29 mouse cellular contexts compared by ENCODE assay signal in the genomic region with DNA sequence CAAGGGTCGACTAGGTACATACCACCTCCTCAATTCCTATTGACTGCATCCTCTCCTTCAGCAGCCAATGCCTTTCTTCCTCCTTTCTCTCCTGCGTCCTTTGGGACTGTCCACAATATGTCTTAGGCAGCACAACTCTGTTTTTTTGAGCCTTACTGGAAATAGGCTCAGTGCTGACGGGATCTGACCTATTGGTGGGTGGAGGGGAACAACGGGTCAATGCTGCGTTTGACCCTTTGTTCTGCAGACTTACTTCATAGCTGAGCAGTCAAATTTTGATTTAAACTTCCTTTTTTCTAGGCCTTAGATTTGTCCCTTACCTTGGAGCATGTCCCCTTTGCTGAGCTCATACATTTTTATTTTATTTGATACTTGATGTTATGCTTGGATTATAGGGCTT.
DNase-seq lines count a peak whose midpoint lies in the region; ATAC-seq lines count a peak whose summit lies in the region.
"Had no signal": no experiment of that assay in that cellular context is flagged by ENCODE, and none has a peak within 500 bp of the region (broad histone marks: within the 10 kb centered on the region; RNA-seq: fewer than 3 reads in every experiment).

No protein-coding gene starts in this region.

- no peak overlapping the region for H3K9ac ChIP-seq in kidney, embryonic 16.5 days (replicated peaks; ENCODE audit: low read length)
- H3K9ac ChIP-seq: embryonic facial prominence, embryonic 13.5 days; forebrain, embryonic 15.5 days; heart, embryonic 12.5 days; hindbrain, embryonic 15.5 days; limb, embryonic 13.5 days; stomach, embryonic 15.5 days had no signal

- H3K4me1 ChIP-seq in kidney, embryonic 16.5 days (ENCODE audit: insufficient read depth, low read length), result no peaks in the 10 kb centered on the region
- H3K4me1 ChIP-seq: embryonic facial prominence, embryonic 13.5 days; forebrain, embryonic 10.5 days; forebrain, embryonic 15.5 days; heart, embryonic 12.5 days; hindbrain, embryonic 10.5 days; hindbrain, embryonic 15.5 days; limb, embryonic 13.5 days; stomach, embryonic 15.5 days had no signal

- intact Hi-C loops in heart, postnatal 36 days (cut with DNase I), result no loop called here

- 68% methylated on average over 5 of the region's 5 CpGs for WGBS in kidney, embryonic 16.5 days

- H3K27me3 ChIP-seq in kidney, embryonic 16.5 days (ENCODE audit: insufficient read depth, low read length), result no peaks in the 10 kb centered on the region
- H3K27me3 ChIP-seq: embryonic facial prominence, embryonic 13.5 days; forebrain, embryonic 15.5 days; hindbrain, embryonic 15.5 days; limb, embryonic 13.5 days; stomach, embryonic 15.5 days had no signal

- H3K4me3 ChIP-seq in kidney, embryonic 16.5 days (ENCODE audit: low read length), result no peak overlapping the region
- H3K4me3 ChIP-seq: embryonic facial prominence, embryonic 13.5 days; forebrain, embryonic 10.5 days; forebrain, embryonic 15.5 days; heart, embryonic 12.5 days; hindbrain, embryonic 10.5 days; hindbrain, embryonic 15.5 days; limb, embryonic 13.5 days; stomach, embryonic 15.5 days had no signal

- ATAC-seq in kidney, embryonic 16.5 days (ENCODE audit: low FRiP score, low TSS enrichment), result no peak
- ATAC-seq: forebrain, embryonic 15.5 days; inflammation-experienced regulatory T-cells, adult 6 months; midbrain, embryonic 16.5 days; Patski had no signal

- no peaks in the 10 kb centered on the region for H3K9me3 ChIP-seq in kidney, embryonic 16.5 days (ENCODE audit: low read length)
- H3K9me3 ChIP-seq: embryonic facial prominence, embryonic 13.5 days; forebrain, embryonic 10.5 days; forebrain, embryonic 15.5 days; heart, embryonic 12.5 days; hindbrain, embryonic 10.5 days; hindbrain, embryonic 15.5 days; limb, embryonic 13.5 days; stomach, embryonic 15.5 days had no signal

- H3K27ac ChIP-seq in kidney, embryonic 16.5 days (ENCODE audit: low read length), result peak overlapping the region; percentile 2; the same call in 1 of the 2 replicates
- H3K27ac ChIP-seq: embryonic facial prominence, embryonic 13.5 days; forebrain, embryonic 10.5 days; forebrain, embryonic 15.5 days; hindbrain, embryonic 10.5 days; hindbrain, embryonic 15.5 days; limb, embryonic 13.5 days; stomach, embryonic 15.5 days had no signal

- no peak overlapping the region for H3K4me2 ChIP-seq in kidney, embryonic 16.5 days (replicated peaks; ENCODE audit: low read depth, low read length)
- H3K4me2 ChIP-seq: embryonic facial prominence, embryonic 13.5 days; forebrain, embryonic 15.5 days; heart, embryonic 12.5 days; hindbrain, embryonic 15.5 days; limb, embryonic 13.5 days; liver, embryonic 11.5 days; midbrain, embryonic 11.5 days; stomach, embryonic 15.5 days had no signal

- no peaks in the 10 kb centered on the region for H3K36me3 ChIP-seq in kidney, embryonic 16.5 days (ENCODE audit: insufficient read depth, low read length)
- H3K36me3 ChIP-seq: embryonic facial prominence, embryonic 13.5 days; forebrain, embryonic 10.5 days; forebrain, embryonic 15.5 days; heart, embryonic 12.5 days; hindbrain, embryonic 10.5 days; hindbrain, embryonic 15.5 days; limb, embryonic 13.5 days; stomach, embryonic 15.5 days had no signal

- peak; percentile 93 for DNase-seq in heart, adult 11 months
- no peak for DNase-seq in heart, postnatal 36 days
- peak; percentile 50 for DNase-seq in kidney, adult 9 months
- no peak for DNase-seq in kidney, postnatal 4 days
- peak; percentile 56 to 74 for DNase-seq in kidney, postnatal 25 days
- DNase-seq in urinary bladder, postnatal 10 days (ENCODE audit: low spot score), result no peak
- DNase-seq: adrenal gland, postnatal 10 days; cerebellum, adult 18-20 months; cerebellum, postnatal 10 days; gastrocnemius, postnatal 10 days; lung, adult 2 months; lung, postnatal 36 days; right cerebral cortex, postnatal 25 days; thymus, adult 18-20 months; thymus, postnatal 25 days had no signal

Comparison
In these comparisons a context has a peak if more than half of its experiments do, and no peak if none do; other contexts are left out.
1. DNase-seq: peak in heart, adult 11 months (single experiment), kidney, adult 9 months (single experiment) and kidney, postnatal 25 days (2 of 2); none in heart, postnatal 36 days (0 of 2), kidney, postnatal 4 days (0 of 2) and urinary bladder, postnatal 10 days (single experiment).